Mouse (Mus musculus): Measurements from ENCODE around the gene Sec14l5. TPM values are rescaled to one million over a fixed set of nuclear protein-coding genes. Genes with fewer than 3 reads are reported as not detected.
"Not testable (repeated sequence)": the region's sequence is repeated elsewhere in the genome, so short reads cannot be mapped to it uniquely, and the experiment has no call there.

Sec14l5 gene
- polyA plus RNA-seq, 1 experiment from 2014 or later: not detected

DNA sequence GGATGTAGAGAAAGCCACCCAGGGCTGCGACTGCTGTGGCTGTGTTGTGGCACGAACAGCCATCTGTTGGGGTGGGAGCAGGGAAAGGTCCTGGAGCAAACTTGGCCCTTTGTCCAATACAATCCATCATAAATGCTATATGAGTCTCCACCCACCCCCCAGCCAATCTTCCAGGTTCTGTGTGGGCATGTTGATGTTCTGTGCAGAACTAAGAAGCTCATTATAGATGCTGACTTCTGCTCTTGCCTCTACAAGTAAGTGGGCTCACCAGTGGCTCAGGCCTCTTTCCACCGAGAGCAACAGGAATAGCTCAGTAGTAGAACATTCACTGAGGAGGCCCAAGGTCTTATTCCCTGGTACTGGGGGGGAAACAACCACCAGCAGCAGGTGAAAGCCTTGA is 65.2 kb downstream of the Sec14l5 start:
- no peak for TF ChIP-seq CTCF (IDR thresholded peaks at IDR 0.05)
- H3K27me3 ChIP-seq: no peaks in the 10 kb centered on the region
- in situ Hi-C loops (cut with MboI; ENCODE audit: low pct_unique_long_range_greater_than_20kb): no loop called here
- POLR2A ChIA-PET: no interaction called here
- CTCF ChIA-PET: interaction anchor here (1.3 to 1.4 kb wide), 2 partner anchors 15 to 17 kb away, joined by 3 read pairs; no protein-coding TSS in a partner anchor
- DNase-seq (ENCODE audit: low read depth, low spot score) (no peak), ATAC-seq (no peak)

DNA sequence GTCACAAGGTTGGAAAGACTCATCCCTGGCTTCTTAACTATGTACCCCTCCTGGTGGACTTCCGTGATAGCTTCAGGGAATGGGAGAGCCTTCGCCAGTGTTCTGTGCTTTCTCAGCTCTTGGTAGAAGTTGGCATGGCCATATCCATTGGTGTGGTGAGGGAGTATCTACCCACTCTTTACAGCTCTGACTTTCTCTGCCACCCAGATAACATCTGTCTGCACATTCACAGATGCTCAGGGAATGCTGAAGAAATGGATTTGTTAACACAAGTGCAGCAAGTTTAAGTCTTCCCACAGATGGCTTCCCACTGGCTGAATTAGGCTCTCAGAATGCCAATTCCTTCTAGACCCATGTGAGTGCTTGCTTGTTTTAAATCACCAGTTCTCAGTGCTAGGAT is 67.2 kb downstream of the Sec14l5 start:
- in situ Hi-C loops (cut with MboI; ENCODE audit: low pct_unique_long_range_greater_than_20kb): no loop called here
- H3K27me3 ChIP-seq: no peaks in the 10 kb centered on the region
- POLR2A ChIA-PET: interaction anchor here (0.6 kb wide), 1 partner anchor 1033 kb away, joined by 4 read pairs; no protein-coding TSS in a partner anchor
- ATAC-seq: no peak
- CTCF ChIA-PET: interaction anchor here (1.0 kb wide), 1 partner anchor 22 kb away, joined by 3 read pairs; no protein-coding TSS in a partner anchor
- DNase-seq (ENCODE audit: low read depth, low spot score): no peak
- TF ChIP-seq CTCF (IDR thresholded peaks at IDR 0.05): no peak

DNA sequence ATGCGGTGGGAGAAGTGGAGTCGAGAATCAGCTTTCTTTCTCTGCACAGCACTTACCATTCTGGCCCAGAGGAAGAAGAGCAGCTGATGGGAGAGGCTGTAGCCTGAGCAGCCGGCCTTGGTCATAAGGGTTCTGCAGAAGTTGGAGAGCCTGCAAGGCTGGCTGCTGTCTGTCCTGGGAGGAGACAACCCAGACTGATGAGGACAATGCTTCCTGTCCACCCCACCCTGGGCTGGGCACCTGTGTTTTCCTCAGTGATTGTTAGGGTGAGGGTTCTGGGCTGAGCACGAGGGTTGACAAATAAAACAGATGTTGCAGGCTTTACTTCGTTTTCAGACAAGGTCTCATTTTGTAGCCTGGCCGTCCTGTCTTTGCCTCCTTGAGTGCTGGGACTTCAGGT is 69.8 kb downstream of the Sec14l5 start:
- ATAC-seq: no peak
- no peak for TF ChIP-seq CTCF (IDR thresholded peaks at IDR 0.05)
- ChIA-PET POLR2A (no interaction called here), CTCF (interaction anchor here (0.9 to 2.2 kb wide), 3 partner anchors 11 to 27 kb away, joined by 3 to 8 read pairs (median 6); partner anchors contain the start of gene Nagpa)
- H3K27me3 ChIP-seq: no peaks in the 10 kb centered on the region
- in situ Hi-C loops (cut with MboI; ENCODE audit: low pct_unique_long_range_greater_than_20kb): no loop called here
- DNase-seq (ENCODE audit: low read depth, low spot score): no peak

GRCm38 (mm10) chr16:5217341-5218133 is 70.6 kb downstream of the Sec14l5 start:
- no peaks in the 10 kb centered on the region for H3K27me3 ChIP-seq
- DNase-seq (ENCODE audit: low read depth, low spot score): no peak
- peak; percentile 57 for ATAC-seq
- POLR2A ChIA-PET: no interaction called here
- in situ Hi-C loops (cut with MboI; ENCODE audit: low pct_unique_long_range_greater_than_20kb): no loop called here
- no peak for TF ChIP-seq CTCF (IDR thresholded peaks at IDR 0.05)
- CTCF ChIA-PET: interaction anchor here (1.9 kb wide), 1 partner anchor 14 kb away, joined by 6 read pairs; the partner anchor contains the start of gene Nagpa

- CTCF ChIA-PET: interaction anchor here (1.2 kb wide), 1 partner anchor 9 kb away, joined by 4 read pairs; no protein-coding TSS in a partner anchor
- POLR2A ChIA-PET: no interaction called here
- DNase-seq (ENCODE audit: low read depth, low spot score) (no peak), ATAC-seq (no peak)
- no peaks in the 10 kb centered on the region for H3K27me3 ChIP-seq
- no peak for TF ChIP-seq CTCF (IDR thresholded peaks at IDR 0.05)
- in situ Hi-C loops (cut with MboI; ENCODE audit: low pct_unique_long_range_greater_than_20kb): no loop called here
These were observed 74.5 kb downstream of the Sec14l5 start for GRCm38 (mm10) chr16:5221403-5221802.

DNA sequence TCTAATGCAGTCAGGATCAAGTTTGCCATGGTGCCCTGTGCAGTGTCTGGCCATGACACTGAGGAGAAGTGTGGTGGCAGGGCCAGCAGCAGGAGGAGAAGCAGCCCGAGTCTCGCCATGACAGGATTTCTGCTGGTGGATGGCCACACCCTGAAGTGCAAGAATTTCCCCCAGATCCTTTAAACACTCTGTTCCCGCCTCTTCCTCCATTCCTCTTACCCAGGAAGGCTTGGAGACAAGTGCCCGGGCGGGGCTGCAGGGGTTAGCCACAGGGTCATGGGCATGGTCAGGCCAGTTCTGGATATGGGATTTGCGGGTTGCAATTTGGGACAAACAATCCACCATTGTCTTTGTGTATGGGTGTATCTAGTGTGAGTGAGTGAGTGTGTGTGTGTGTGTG is 75.2 kb downstream of the Sec14l5 start, which contains the start of gene AU021092:
TSS of gene AU021092 (minus strand) at position 160 of the 400 bp plus-strand sequence.
- no peaks in the 10 kb centered on the region for H3K27me3 ChIP-seq
- DNase-seq (ENCODE audit: low read depth, low spot score) (no peak), ATAC-seq (no peak)
- ChIA-PET CTCF (no interaction called here), POLR2A (no interaction called here)
- in situ Hi-C loops (cut with MboI; ENCODE audit: low pct_unique_long_range_greater_than_20kb): no loop called here
- TF ChIP-seq CTCF (IDR thresholded peaks at IDR 0.05): no peak

DNA sequence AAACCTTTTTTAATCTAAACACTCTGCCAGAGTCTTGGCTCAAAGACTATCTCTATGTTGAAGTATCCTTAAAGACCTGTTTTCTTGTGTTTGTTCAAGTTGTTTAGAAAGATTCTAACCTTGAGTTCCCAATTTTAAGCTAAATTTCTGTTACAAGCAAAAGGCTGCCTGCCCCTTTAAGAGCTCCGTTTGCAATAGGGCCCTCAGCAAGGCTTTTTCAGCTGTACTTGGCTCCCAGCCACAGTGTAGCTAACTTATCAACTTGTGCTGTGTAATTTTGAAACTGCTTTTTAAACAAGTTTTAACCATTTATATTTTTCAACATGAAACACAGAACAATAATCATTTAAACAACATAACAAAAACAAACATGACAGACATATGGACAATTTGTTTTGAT is 79.6 kb downstream of the Sec14l5 start:
- H3K27me3 ChIP-seq; ATAC-seq; in situ Hi-C loops (cut with MboI; ENCODE audit: low pct_unique_long_range_greater_than_20kb); POLR2A ChIA-PET; DNase-seq (ENCODE audit: low read depth, low spot score); CTCF ChIA-PET: not testable (repeated sequence)

DNA sequence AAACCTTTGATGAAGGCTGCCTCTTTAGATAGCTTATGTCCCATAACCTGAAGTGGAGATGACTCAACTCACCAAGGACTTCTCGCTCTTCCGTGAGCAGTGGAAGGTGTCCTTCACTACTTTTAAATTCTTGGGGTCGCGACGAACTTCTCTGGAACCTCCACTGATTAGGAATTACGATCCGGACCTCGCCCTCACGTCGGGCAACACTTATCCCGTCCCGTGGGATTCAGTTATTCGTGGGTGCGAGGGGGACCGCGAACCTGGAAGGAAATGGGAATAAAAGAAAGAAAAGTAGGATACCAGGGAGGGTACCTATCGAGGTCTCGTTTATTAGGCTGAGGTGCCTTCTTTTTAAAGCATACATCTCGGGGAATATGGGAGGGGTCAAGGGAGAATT is 80.6 kb downstream of the Sec14l5 start:
- CTCF ChIA-PET; H3K27me3 ChIP-seq; in situ Hi-C loops (cut with MboI; ENCODE audit: low pct_unique_long_range_greater_than_20kb); POLR2A ChIA-PET; ATAC-seq; DNase-seq (ENCODE audit: low read depth, low spot score): not testable (repeated sequence)

DNA sequence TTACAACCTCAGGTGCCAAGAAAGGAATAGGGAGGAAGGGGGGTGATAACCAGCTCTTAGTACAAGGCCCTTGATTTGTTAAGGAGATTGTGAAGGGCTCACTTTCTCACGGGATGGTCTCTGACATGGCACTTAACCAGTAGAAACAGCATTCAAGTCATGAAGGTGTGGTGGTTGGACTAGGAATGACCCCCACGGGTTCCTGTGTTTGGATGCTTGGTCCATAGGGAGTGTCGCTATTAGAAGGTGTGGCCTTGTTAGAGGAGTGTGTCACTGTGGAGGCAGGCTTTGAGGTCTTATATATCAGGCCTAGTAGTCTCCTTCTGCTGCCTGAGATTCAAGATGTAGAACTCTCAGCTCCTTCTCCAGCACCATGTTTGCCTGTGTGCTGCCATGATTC is 81.2 kb downstream of the Sec14l5 start:
- DNase-seq (ENCODE audit: low read depth, low spot score); POLR2A ChIA-PET; ATAC-seq; H3K27me3 ChIP-seq; in situ Hi-C loops (cut with MboI; ENCODE audit: low pct_unique_long_range_greater_than_20kb): not testable (repeated sequence)
- CTCF ChIA-PET: interaction anchor here (0.8 kb wide), 1 partner anchor 17 kb away, joined by 3 read pairs; no protein-coding TSS in a partner anchor

- DNase-seq (ENCODE audit: low read depth, low spot score): no peak
- H3K27me3 ChIP-seq: peaks cover 10% of the 10 kb centered on the region
- POLR2A ChIA-PET: no interaction called here
- in situ Hi-C loops (cut with MboI; ENCODE audit: low pct_unique_long_range_greater_than_20kb): no loop called here
- ATAC-seq: no peak
- CTCF ChIA-PET: interaction anchor here (0.8 to 1.5 kb wide), 3 partner anchors 13 to 30 kb away, joined by 3 to 4 read pairs (median 3); no protein-coding TSS in a partner anchor
- TF ChIP-seq CTCF (IDR thresholded peaks at IDR 0.05): no peak
These were observed 86.1 kb downstream of the Sec14l5 start for GRCm38 (mm10) chr16:5232982-5233381.
